Mouse (Mus musculus): Measurements from ENCODE around the gene Gm28043. TPM values are rescaled to one million over a fixed set of nuclear protein-coding genes. Genes with fewer than 3 reads are reported as not detected.
A peak's percentile ranks its signal among the peaks of the same experiment; 100 is the strongest.
"Not testable (repeated sequence)": the region's sequence is repeated elsewhere in the genome, so short reads cannot be mapped to it uniquely, and the experiment has no call there.

Gm28043 gene
- 1.7 and 2.7 TPM in 2 replicates for total RNA-seq (2015; ENCODE audit: low replicate concordance)
- total RNA-seq (2017; ENCODE audit: low replicate concordance) = 20.6 and 22.0 TPM in 2 replicates

DNA sequence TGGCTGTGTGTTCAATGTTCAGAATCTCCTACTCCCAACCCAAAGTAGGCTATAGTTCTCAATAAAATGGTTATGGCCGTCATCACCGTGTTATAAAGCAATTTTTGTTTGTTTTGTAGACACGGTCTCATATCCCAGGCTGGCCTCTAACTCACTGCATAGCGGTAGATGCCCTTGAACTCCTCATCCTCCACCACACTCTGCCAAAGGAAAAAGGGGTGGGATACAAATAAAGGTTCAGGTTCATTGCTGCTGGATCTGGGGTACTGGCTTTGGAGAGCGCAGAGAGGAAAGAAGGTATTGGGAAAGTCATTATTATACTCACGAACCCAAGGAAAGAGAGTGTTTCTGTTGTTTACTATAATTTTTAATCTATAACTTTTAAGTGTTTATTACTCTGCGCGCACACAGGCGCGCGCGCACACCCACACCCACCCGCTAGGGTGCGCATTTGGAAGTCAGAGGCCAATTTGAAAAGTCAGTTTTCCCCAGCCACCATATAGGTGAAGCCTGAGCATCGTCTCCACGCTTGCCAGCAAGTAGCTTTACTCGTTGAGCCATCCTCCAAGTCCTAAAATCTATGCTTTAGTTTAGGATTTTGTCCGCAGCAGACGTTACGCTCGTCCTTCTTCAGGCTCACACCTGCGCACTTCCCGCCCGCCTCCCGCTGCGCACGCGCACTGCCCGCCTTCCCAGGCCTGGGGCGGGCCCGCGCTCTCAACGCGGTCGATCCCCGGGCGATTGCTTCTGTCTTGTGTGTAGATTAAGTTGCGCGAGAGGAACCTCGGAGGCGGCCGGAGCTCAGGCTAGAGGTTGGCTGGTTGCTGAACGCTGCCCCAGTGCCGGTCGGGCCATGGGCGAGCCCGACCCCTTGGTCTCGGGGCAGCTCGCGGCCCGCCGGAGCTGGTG, at the start of gene Gm28043, which contains the start of gene Rnf8:
TSS of gene Gm28043 (plus strand) at position 762 of the 909 bp plus-strand sequence.
TSS of gene Rnf8 (plus strand) at position 676 of the 909 bp plus-strand sequence.
- ATAC-seq (replicated peaks; ENCODE audit: low FRiP score, poor library complexity, severe bottlenecking) = peak; percentile 89

- ATAC-seq (replicated peaks; ENCODE audit: low FRiP score, poor library complexity, severe bottlenecking) = no peak
Measured at GRCm38 (mm10) chr17:29565521-29565920, 49.2 kb upstream of the Gm28043 start.

DNA sequence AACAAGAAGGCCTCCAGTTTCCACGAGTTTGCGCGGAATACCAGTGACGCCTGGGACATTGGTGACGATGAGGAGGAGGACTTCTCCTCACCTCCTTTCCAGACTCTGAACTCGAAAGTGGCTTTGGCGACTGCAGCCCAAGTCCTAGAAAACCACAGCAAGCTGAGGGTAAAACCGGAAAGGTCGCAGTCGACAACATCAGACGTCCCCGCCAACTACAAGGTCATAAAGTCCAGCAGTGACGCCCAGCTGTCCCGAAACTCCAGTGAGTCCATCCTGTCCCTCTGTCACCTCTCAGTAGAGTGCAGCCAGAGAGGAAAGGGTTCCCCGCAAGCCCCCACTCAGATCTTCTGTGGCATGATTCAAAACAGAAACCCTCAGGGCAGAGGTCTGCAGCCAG, 46.2 kb upstream of the Gm28043 start:
- ATAC-seq (replicated peaks; ENCODE audit: low FRiP score, poor library complexity, severe bottlenecking) = no peak

- no peak for ATAC-seq (replicated peaks; ENCODE audit: low FRiP score, poor library complexity, severe bottlenecking)
Measured at GRCm38 (mm10) chr17:29569831-29570230, 44.8 kb upstream of the Gm28043 start.

- no peak for ATAC-seq (replicated peaks; ENCODE audit: low FRiP score, poor library complexity, severe bottlenecking)
Measured at GRCm38 (mm10) chr17:29579579-29580126, 35.0 kb upstream of the Gm28043 start.

DNA sequence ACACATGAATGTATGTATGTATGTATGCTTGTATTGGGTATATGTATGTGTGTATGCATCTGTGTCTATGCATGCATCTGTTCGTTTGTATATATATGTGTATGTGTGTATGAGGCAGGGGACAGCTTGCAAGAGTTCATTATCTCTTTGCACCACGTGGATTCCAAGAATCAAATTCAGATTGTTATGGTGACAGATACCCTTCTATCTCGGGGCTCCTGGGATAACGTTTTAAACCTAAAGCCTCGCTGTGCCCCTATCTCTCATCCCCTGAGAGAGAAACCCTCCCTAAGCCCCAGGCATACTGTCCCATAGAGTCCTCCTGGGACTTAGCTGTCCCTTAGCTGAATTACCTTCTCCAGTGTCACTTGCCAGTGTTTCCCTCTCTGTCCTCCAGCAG, 31.1 kb upstream of the Gm28043 start:
- ATAC-seq (replicated peaks; ENCODE audit: low FRiP score, poor library complexity, severe bottlenecking) = no peak

GRCm38 (mm10) chr17:29584306-29584705, 30.4 kb upstream of the Gm28043 start:
- no peak for ATAC-seq (replicated peaks; ENCODE audit: low FRiP score, poor library complexity, severe bottlenecking)

DNA sequence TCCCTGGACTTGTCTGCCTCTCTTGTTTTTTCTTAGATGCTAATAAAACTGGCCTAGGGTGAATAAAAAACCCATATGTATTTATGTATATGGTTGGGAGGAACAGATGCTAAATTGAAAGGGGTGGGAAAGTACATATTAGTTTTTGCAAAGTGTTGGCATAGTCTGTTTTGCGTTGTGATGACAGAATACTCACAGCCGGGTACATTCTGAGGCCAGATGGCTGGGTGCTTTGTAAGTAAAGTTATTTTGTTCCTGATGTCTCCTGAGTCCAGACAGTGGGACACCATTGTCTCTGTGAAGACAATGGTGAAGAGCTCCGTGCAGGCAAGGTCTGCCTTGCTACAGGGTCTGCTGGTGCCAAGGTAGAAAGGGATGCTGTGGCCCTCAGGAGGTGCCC, 29.9 kb upstream of the Gm28043 start:
- ATAC-seq (replicated peaks; ENCODE audit: low FRiP score, poor library complexity, severe bottlenecking) = no peak

DNA sequence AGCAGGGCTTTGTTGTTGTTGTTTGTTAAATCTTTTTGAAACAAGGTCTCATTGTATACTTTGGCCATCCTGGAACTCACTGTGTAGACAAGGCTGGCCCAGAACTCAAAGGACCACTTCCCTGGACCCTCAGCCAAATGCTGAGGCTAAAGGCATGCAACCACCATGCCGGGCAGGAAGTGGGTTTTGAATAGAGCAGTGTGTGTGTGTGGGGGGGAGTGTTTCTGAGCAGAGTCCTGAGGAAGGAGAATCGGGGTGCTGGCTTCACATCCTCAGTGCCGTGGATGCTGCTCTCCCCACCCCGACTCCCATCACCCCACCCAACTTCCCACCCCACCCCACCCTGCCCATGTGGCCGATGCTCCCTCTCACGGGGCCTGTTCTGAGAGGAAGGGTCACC, 29.2 kb upstream of the Gm28043 start:
- ATAC-seq (replicated peaks; ENCODE audit: low FRiP score, poor library complexity, severe bottlenecking) = no peak

DNA sequence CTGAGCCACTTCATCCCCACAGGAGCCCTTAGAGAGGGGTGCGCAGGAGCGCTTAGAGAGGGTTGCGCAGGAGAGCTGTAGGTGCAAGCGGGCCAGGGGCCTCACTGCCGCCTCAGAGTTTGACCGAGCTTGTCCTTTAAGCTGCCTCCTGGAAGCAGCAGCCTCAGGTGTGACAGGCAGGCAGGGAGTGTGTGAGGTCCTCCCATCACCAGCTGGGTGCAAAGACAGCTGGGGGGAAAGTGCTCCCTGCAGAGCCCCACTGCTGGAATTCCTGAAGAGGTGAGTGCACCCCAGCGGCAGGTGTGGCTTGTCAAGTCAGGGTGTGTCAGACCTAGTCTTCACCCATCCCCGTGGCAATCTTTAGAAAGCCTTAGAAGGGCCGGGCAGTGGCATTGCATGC, 27.8 kb upstream of the Gm28043 start:
- ATAC-seq (replicated peaks; ENCODE audit: low FRiP score, poor library complexity, severe bottlenecking) = no peak

DNA sequence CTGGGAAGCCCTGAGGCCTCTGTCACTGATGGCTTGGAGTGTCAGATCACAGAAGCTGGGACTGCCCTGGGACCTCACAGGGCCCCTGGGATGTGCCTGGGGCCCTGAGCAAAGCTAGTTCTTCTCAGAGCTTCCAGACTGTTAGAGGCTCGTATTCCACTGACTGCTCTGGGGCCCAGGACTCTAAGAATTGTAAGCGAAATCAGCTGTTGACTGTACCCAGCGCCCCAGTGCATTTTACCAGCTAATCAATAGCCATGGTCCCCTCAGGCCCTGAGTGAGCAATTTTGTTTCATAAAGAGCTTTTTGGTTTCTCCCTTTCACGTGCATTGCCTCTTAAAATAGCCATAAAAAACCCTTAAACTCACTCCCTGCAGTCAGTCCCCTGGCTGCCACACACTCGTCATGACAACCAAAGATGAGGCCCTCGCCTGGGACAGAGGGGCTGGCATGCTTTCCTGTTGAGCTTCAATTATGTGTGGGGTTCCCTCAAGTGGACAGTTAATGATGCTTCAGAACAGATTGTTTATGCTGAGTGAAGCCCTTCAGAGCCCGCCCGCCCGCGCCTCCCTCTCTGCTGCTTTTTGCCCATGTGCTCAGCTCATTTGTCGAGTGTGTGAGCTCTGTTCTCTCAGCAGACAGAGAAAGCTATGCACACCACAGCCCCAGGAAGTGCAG, 25.3 kb upstream of the Gm28043 start:
- no peak for ATAC-seq (replicated peaks; ENCODE audit: low FRiP score, poor library complexity, severe bottlenecking)

GRCm38 (mm10) chr17:29595891-29596770, 18.5 kb upstream of the Gm28043 start:
- ATAC-seq (replicated peaks; ENCODE audit: low FRiP score, poor library complexity, severe bottlenecking) = no peak

DNA sequence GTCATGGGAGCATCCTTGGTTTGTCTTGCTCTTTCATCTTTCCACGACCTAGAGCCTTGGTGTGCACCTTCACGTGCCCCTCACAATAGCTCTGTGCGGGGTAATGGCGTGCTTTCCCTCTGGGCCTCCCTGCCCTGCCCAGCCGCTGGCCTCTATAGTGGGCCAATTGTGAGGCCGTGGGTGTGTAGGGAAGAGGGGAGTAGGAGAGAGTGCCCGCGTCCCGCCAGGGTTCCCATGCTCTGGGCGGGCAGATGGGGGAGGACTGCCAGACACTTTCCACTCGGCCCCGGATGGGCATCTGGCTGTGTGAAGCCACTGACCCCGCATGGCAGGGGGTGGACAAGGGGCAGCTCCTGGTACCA, 17.9 kb upstream of the Gm28043 start:
- ATAC-seq (replicated peaks; ENCODE audit: low FRiP score, poor library complexity, severe bottlenecking) = no peak

- no peak for ATAC-seq (replicated peaks; ENCODE audit: low FRiP score, poor library complexity, severe bottlenecking)
Measured at GRCm38 (mm10) chr17:29599051-29599450, 15.6 kb upstream of the Gm28043 start.

GRCm38 (mm10) chr17:29599537-29599936, 15.1 kb upstream of the Gm28043 start:
- ATAC-seq (replicated peaks; ENCODE audit: low FRiP score, poor library complexity, severe bottlenecking) = no peak

- no peak for ATAC-seq (replicated peaks; ENCODE audit: low FRiP score, poor library complexity, severe bottlenecking)
Measured at GRCm38 (mm10) chr17:29601391-29601790, 13.3 kb upstream of the Gm28043 start.

DNA sequence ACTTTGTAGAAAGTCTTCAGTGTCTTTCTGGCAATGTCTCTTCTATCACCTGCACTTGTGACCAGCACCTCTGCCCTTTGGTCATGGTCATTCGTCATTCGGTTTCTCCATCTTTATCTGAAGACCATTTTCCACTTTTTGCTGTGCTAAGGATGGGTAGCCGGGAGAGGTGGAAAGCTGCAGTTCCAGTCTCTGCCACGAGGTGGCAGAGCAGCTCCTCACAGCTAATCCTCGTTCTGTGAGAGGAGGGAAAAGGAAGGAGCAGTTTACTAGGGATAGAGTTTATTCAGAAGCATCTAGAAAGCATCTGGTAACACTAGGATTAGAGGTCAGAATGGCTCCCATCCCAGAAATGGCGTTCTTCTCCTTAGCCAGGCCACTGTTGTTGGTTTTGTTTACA, 11.4 kb upstream of the Gm28043 start:
- ATAC-seq (replicated peaks; ENCODE audit: low FRiP score, poor library complexity, severe bottlenecking) = peak; percentile 76

DNA sequence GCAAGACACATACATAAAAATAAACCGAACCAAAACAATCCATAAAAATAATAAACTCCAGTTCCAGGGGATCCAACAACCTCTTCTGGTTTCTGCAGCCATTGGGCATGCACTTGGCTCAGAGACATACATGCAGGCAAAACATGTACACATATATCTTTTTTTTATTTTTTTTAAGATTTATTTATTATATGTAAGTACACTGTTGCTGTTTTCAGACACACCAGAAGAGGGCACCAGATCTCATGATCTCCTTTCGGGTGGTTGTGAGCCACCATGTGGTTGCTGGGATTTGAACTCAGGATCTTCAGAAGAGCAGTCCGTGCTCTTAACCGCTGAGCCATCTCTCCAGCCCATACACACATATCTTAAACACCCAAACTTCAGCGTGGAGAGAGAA, 1.2 kb upstream of the Gm28043 start:
- not testable (repeated sequence) for ATAC-seq (replicated peaks; ENCODE audit: low FRiP score, poor library complexity, severe bottlenecking)

- ATAC-seq (replicated peaks; ENCODE audit: low FRiP score, poor library complexity, severe bottlenecking) = peak; percentile 41; the same call in 1 of the 2 replicates
Measured at GRCm38 (mm10) chr17:29615024-29615551, 412 bp downstream of the Gm28043 start.
